9 mouse cellular contexts compared by ENCODE assay signal in the genomic region with DNA sequence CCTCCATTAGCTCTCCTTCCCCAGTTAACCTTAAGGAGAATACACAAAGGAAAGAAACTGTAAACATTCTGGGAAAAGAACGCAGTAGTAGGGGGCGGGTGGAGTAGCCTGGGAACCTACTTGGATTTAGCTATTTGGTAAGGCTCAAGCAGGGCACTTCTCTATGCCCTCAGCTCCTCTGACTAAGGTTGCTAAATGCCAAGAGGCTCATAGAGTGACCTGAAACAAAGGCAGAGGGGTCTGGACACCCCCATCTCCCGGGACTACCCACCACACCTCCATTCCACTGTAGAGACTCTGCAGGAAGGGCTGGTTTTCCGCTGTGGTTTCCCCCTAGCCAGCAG.
DNase-seq lines count a peak whose midpoint lies in the region; ATAC-seq and TF ChIP-seq lines count a peak whose summit lies in the region.
"Had no signal": no experiment of that assay in that cellular context is flagged by ENCODE, and none has a peak within 500 bp of the region (broad histone marks: within the 10 kb centered on the region; RNA-seq: fewer than 3 reads in every experiment).

No protein-coding gene starts in this region.

- DNase-seq in layer of hippocampus, adult 2 months (ENCODE audit: low spot score in 2 of 2) = no peak
- no peak for DNase-seq in layer of hippocampus, adult 18-20 months (ENCODE audit: low spot score in 2 of 2)
- DNase-seq in layer of hippocampus, adult 8-10 months (ENCODE audit: low spot score in 2 of 2) = no peak
- DNase-seq: thymus, adult 18-20 months had no signal

- no peak overlapping the region for H3K27ac ChIP-seq in layer of hippocampus, adult 2 months
- H3K27ac ChIP-seq in forebrain, embryonic 13.5 days = no peak overlapping the region
- H3K27ac ChIP-seq in intestine, postnatal 0 days (ENCODE audit: low read depth, low read length) = no peak overlapping the region
- H3K27ac ChIP-seq in neural tube, embryonic 15.5 days (replicated peaks) = no peak overlapping the region
- H3K27ac ChIP-seq: liver, embryonic 15.5 days had no signal

- peak overlapping the region; percentile 62 for H3K4me2 ChIP-seq in forebrain, embryonic 13.5 days
- peak overlapping the region; percentile 55; the same call in 1 of the 2 replicates for H3K4me2 ChIP-seq in intestine, postnatal 0 days (replicated peaks; ENCODE audit: low read depth)
- peak overlapping the region; percentile 53 for H3K4me2 ChIP-seq in neural tube, embryonic 15.5 days
- H3K4me2 ChIP-seq: liver, embryonic 15.5 days had no signal

- H3K4me1 ChIP-seq in forebrain, embryonic 13.5 days = 0 out of 2 replicates have a peak, but pooled peaks cover 12% of the 10 kb centered on the region
- no peaks in the 10 kb centered on the region for H3K4me1 ChIP-seq in intestine, postnatal 0 days (replicated peaks; ENCODE audit: control insufficient read depth, insufficient read depth, low read length)
- H3K4me1 ChIP-seq in neural tube, embryonic 15.5 days = peaks cover 16% of the 10 kb centered on the region
- H3K4me1 ChIP-seq: liver, embryonic 15.5 days had no signal

- no peak for TF ChIP-seq CTCF in layer of hippocampus, adult 2 months (conservative IDR thresholded peaks at IDR 0.05)
- no peak for TF ChIP-seq CTCF in intestine, postnatal 0 days (IDR thresholded peaks at IDR 0.05; ENCODE audit: low read depth)

- no peaks in the 10 kb centered on the region for H3K9me3 ChIP-seq in forebrain, embryonic 13.5 days (replicated peaks)
- no peaks in the 10 kb centered on the region for H3K9me3 ChIP-seq in intestine, postnatal 0 days (ENCODE audit: control insufficient read depth)
- no peaks in the 10 kb centered on the region for H3K9me3 ChIP-seq in neural tube, embryonic 15.5 days (replicated peaks)
- H3K9me3 ChIP-seq: liver, embryonic 15.5 days had no signal

- no peaks in the 10 kb centered on the region for H3K36me3 ChIP-seq in forebrain, embryonic 13.5 days (ENCODE audit: poor library complexity, severe bottlenecking)
- H3K36me3 ChIP-seq in intestine, postnatal 0 days (ENCODE audit: control insufficient read depth, insufficient read depth) = no peaks in the 10 kb centered on the region
- H3K36me3 ChIP-seq in neural tube, embryonic 15.5 days = no peaks in the 10 kb centered on the region
- H3K36me3 ChIP-seq: liver, embryonic 15.5 days had no signal

- H3K9ac ChIP-seq in forebrain, embryonic 13.5 days = no peak overlapping the region; the same call in 1 of the 2 replicates
- no peak overlapping the region for H3K9ac ChIP-seq in intestine, postnatal 0 days (ENCODE audit: low read depth, low read length)
- no peak overlapping the region for H3K9ac ChIP-seq in neural tube, embryonic 15.5 days (replicated peaks)
- H3K9ac ChIP-seq: liver, embryonic 15.5 days had no signal

- 51% methylated on average over 4 of the region's 4 CpGs for WGBS in forebrain, embryonic 13.5 days
- 41% methylated on average over 4 of the region's 4 CpGs for WGBS in intestine, postnatal 0 days
- WGBS in neural tube, embryonic 15.5 days = 42% methylated on average over 4 of the region's 4 CpGs

- H3K27me3 ChIP-seq in forebrain, embryonic 13.5 days = no peaks in the 10 kb centered on the region
- H3K27me3 ChIP-seq in intestine, postnatal 0 days (replicated peaks; ENCODE audit: control insufficient read depth, insufficient read depth, low read length) = no peaks in the 10 kb centered on the region
- no peaks in the 10 kb centered on the region for H3K27me3 ChIP-seq in neural tube, embryonic 15.5 days (replicated peaks)
- H3K27me3 ChIP-seq: liver, embryonic 15.5 days had no signal

- peak; percentile 41 for ATAC-seq in forebrain, embryonic 13.5 days
- ATAC-seq in intestine, postnatal 0 days = no peak
- ATAC-seq in neural tube, embryonic 15.5 days (ENCODE audit: low FRiP score) = peak; percentile 33; the same call in 1 of the 2 replicates
- ATAC-seq in inflammation-experienced regulatory T-cells, adult 6 months = no peak

- peak overlapping the region; percentile 52; the same call in 1 of the 2 replicates for H3K4me3 ChIP-seq in layer of hippocampus, adult 2 months
- no peak overlapping the region for H3K4me3 ChIP-seq in forebrain, embryonic 13.5 days
- no peak overlapping the region for H3K4me3 ChIP-seq in intestine, postnatal 0 days (ENCODE audit: low read depth, low read length)
- H3K4me3 ChIP-seq in neural tube, embryonic 15.5 days (replicated peaks) = no peak overlapping the region
- H3K4me3 ChIP-seq: liver, embryonic 15.5 days had no signal

Comparison
In these comparisons a context has a peak if more than half of its experiments do, and no peak if none do; other contexts are left out.
1. ATAC-seq: peak in forebrain, embryonic 13.5 days (single experiment) and neural tube, embryonic 15.5 days (single experiment); none in intestine, postnatal 0 days (single experiment) and inflammation-experienced regulatory T-cells, adult 6 months (single experiment).
2. Peak in every context shown above with its lines, with median percentiles within 50 percentile points of each other: H3K4me2 ChIP-seq.